Mouse (Mus musculus) stomach, embryonic 14.5 days (tissue): Measurements from ENCODE around the gene Odc1. TPM values are rescaled to one million over a fixed set of nuclear protein-coding genes. Genes with fewer than 3 reads are reported as not detected.

Experiments used
- ATAC-seq: fragments of 200-750 bp; cut with Nextera tagmentation; 2 replicates; pipeline ENCODE4 v1.8.0; 2017; ENCODE audit warnings: low read depth, moderate TSS enrichment; ENCODE audit not compliant: insufficient number of reproducible peaks, insufficient read depth, low FRiP score
- H3K27ac ChIP-seq: fragments of 300-500 bp; sonication (generic); 2 replicates; pipeline ENCODE4 v1.5.1; 2014; ENCODE audit warnings: mild to moderate bottlenecking, low read length, moderate library complexity, mixed read lengths
- H3K27me3 ChIP-seq: fragments of 300-500 bp; sonication (generic); 2 replicates; pipeline ENCODE4 v1.6.1; 2014; ENCODE audit warnings: low read length, control low read depth, mixed read lengths; ENCODE audit not compliant: control insufficient read depth, insufficient read depth
- H3K36me3 ChIP-seq: fragments of 300-500 bp; sonication (generic); 2 replicates; pipeline ENCODE4 v1.6.1; 2014; ENCODE audit warnings: mild to moderate bottlenecking, control low read depth, low read length, moderate library complexity, mixed read lengths; ENCODE audit not compliant: control insufficient read depth, insufficient read depth
- H3K4me1 ChIP-seq: fragments of 300-500 bp; sonication (generic); 2 replicates; pipeline ENCODE4 v1.6.1; 2014; ENCODE audit warnings: low read length, control low read depth, mixed read lengths; ENCODE audit not compliant: control insufficient read depth, insufficient read depth
- H3K4me2 ChIP-seq: fragments of 300-500 bp; sonication (generic); replicated peaks from 2 replicates; pipeline ENCODE4 v1.6.1; 2014; ENCODE audit warnings: low read depth, low read length, control low read depth
- H3K4me3 ChIP-seq: fragments of 300-500 bp; sonication (generic); 2 replicates; pipeline ENCODE4 v1.5.1; 2014; ENCODE audit warnings: low read depth, low read length, control low read depth
- H3K9ac ChIP-seq: fragments of 300-500 bp; sonication (generic); replicated peaks from 2 replicates; pipeline ENCODE4 v1.6.1; 2014; ENCODE audit warnings: low read depth, mild to moderate bottlenecking, control low read depth, low read length, moderate library complexity, mixed read lengths
- H3K9me3 ChIP-seq: fragments of 300-500 bp; sonication (generic); 2 replicates; pipeline ENCODE4 v1.6.1; 2016; ENCODE audit warnings: low read depth, low read length, control low read depth; ENCODE audit not compliant: control insufficient read depth
- WGBS: fragments of 180-500 bp; shearing (Covaris S2); extraction: QIAGEN DNeasy Blood & Tissue Kit; methylation state at CpG from one replicate; pipeline ENCODE4 v1.1.7; 2014; 5-methylcytosine and 5-hydroxymethylcytosine counted together
- polyA plus RNA-seq: library from polyadenylated mRNA; unstranded; fragments of >200 nt; fragmentation: Nextera tagmentation; extraction: Ambion mirVana; gene quantifications from 2 replicates; pipeline ENCODE4 v1.2.1, GENCODE M21; 2014

Gene Odc1
- polyA plus RNA-seq, 1 experiment from 2014 or later, result 160 TPM

- 86% methylated on average over 3 of the region's 3 CpGs for WGBS
- ATAC-seq, result no peak
- Histone ChIP-seq H3K9ac (no peak overlapping the region), H3K4me3 (no peak overlapping the region), H3K27me3 (no peaks in the 10 kb centered on the region), H3K27ac (no peak overlapping the region), H3K36me3 (no peaks in the 10 kb centered on the region), H3K9me3 (no peaks in the 10 kb centered on the region), H3K4me1 (no peaks in the 10 kb centered on the region), H3K4me2 (no peak overlapping the region)
These were observed 41.4 kb downstream of the Odc1 start for GRCm38 (mm10) chr12:17586011-17586410.

- WGBS, result 83% methylated on average over 3 of the region's 3 CpGs
- Histone ChIP-seq H3K27ac (no peak overlapping the region), H3K27me3 (no peaks in the 10 kb centered on the region), H3K9ac (no peak overlapping the region), H3K4me3 (no peak overlapping the region), H3K9me3 (no peaks in the 10 kb centered on the region), H3K4me2 (no peak overlapping the region), H3K4me1 (no peaks in the 10 kb centered on the region), H3K36me3 (no peaks in the 10 kb centered on the region)
- ATAC-seq, result no peak
These were observed 43.8 kb downstream of the Odc1 start for GRCm38 (mm10) chr12:17588436-17588835.

GRCm38 (mm10) chr12:17588906-17589612, 44.5 kb downstream of the Odc1 start:
- no peaks in the 10 kb centered on the region for H3K9me3 ChIP-seq
- H3K4me3 ChIP-seq, result no peak overlapping the region
- H3K4me2 ChIP-seq, result no peak overlapping the region
- no peak overlapping the region for H3K9ac ChIP-seq
- no peaks in the 10 kb centered on the region for H3K27me3 ChIP-seq
- H3K4me1 ChIP-seq, result no peaks in the 10 kb centered on the region
- H3K27ac ChIP-seq, result no peak overlapping the region
- H3K36me3 ChIP-seq, result no peaks in the 10 kb centered on the region
- no peak for ATAC-seq
- WGBS, result 89% methylated on average over 7 of the region's 7 CpGs

GRCm38 (mm10) chr12:17591249-17591648, 46.7 kb downstream of the Odc1 start:
- Histone ChIP-seq H3K4me3 (no peak overlapping the region), H3K9me3 (no peaks in the 10 kb centered on the region), H3K27ac (no peak overlapping the region), H3K9ac (no peak overlapping the region), H3K36me3 (no peaks in the 10 kb centered on the region), H3K4me1 (no peaks in the 10 kb centered on the region), H3K4me2 (no peak overlapping the region), H3K27me3 (no peaks in the 10 kb centered on the region)
- no peak for ATAC-seq
- 75% methylated on average over 4 of the region's 4 CpGs for WGBS

GRCm38 (mm10) chr12:17593956-17594355, 49.4 kb downstream of the Odc1 start:
- no peak overlapping the region for H3K27ac ChIP-seq

GRCm38 (mm10) chr12:17594701-17595100, 50.1 kb downstream of the Odc1 start:
- no peak overlapping the region for H3K4me3 ChIP-seq
- H3K9ac ChIP-seq, result no peak overlapping the region
- WGBS, result 79% methylated on average over 4 of the region's 4 CpGs
- H3K4me1 ChIP-seq, result no peaks in the 10 kb centered on the region
- no peak for ATAC-seq
- no peaks in the 10 kb centered on the region for H3K9me3 ChIP-seq
- no peak overlapping the region for H3K27ac ChIP-seq
- no peaks in the 10 kb centered on the region for H3K36me3 ChIP-seq
- no peaks in the 10 kb centered on the region for H3K27me3 ChIP-seq
- H3K4me2 ChIP-seq, result no peak overlapping the region

More at GRCm38 (mm10) chr12:17593956-17594355, 49.4 kb downstream of the Odc1 start:
- Histone ChIP-seq H3K4me1 (no peaks in the 10 kb centered on the region), H3K4me2 (no peak overlapping the region), H3K9me3 (no peaks in the 10 kb centered on the region), H3K27me3 (no peaks in the 10 kb centered on the region), H3K36me3 (no peaks in the 10 kb centered on the region), H3K4me3 (no peak overlapping the region), H3K9ac (no peak overlapping the region)
- WGBS, result 76% methylated on average over 2 of the region's 2 CpGs
- ATAC-seq, result no peak

- H3K27ac ChIP-seq, result no peak overlapping the region
- WGBS, result 100% methylated on average over 1 of the region's 1 CpGs
- no peak for ATAC-seq
- H3K4me3 ChIP-seq, result no peak overlapping the region
- H3K9me3 ChIP-seq, result no peaks in the 10 kb centered on the region
- H3K9ac ChIP-seq, result no peak overlapping the region
- H3K27me3 ChIP-seq, result no peaks in the 10 kb centered on the region
- no peak overlapping the region for H3K4me2 ChIP-seq
- H3K4me1 ChIP-seq, result no peaks in the 10 kb centered on the region
- H3K36me3 ChIP-seq, result no peaks in the 10 kb centered on the region
These were observed 50.6 kb downstream of the Odc1 start for GRCm38 (mm10) chr12:17595166-17595565.
